Mouse (Mus musculus) lung, postnatal 0 days (tissue): ENCODE results near the gene Bri3. TPM values are rescaled to one million over a fixed set of nuclear protein-coding genes. Genes with fewer than 3 reads are reported as not detected.

Source experiments
- ATAC-seq: fragments of 200-750 bp; cut with Nextera tagmentation; 2 replicates; pipeline ENCODE4 v1.8.0; 2017; ENCODE audit warnings: moderate library complexity
- DNase-seq: peaks from one replicate; pipeline ENCODE4 v3.0.0-alpha.2; 2016; ENCODE audit warnings: low spot score
- H3K27ac ChIP-seq: fragments of 300-500 bp; sonication (generic); 2 replicates; pipeline ENCODE4 v1.5.1; 2014; ENCODE audit warnings: antibody characterized with exemption, mild to moderate bottlenecking, low read length, mixed read lengths
- H3K27me3 ChIP-seq: fragments of 300-500 bp; sonication (generic); replicated peaks from 2 replicates; pipeline ENCODE4 v1.6.1; 2014; ENCODE audit warnings: low read length, mixed read lengths; ENCODE audit not compliant: insufficient read depth
- H3K36me3 ChIP-seq: fragments of 300-500 bp; sonication (generic); 2 replicates; pipeline ENCODE4 v1.6.1; 2014; ENCODE audit warnings: low read length, mixed read lengths; ENCODE audit not compliant: insufficient read depth
- H3K4me1 ChIP-seq: fragments of 300-500 bp; sonication (generic); 2 replicates; pipeline ENCODE4 v1.6.1; 2014; ENCODE audit warnings: antibody characterized with exemption, low read depth, low read length, mixed read lengths; ENCODE audit not compliant: insufficient read depth
- H3K4me2 ChIP-seq: fragments of 300-500 bp; sonication (generic); replicated peaks from 2 replicates; pipeline ENCODE4 v1.6.1; 2014; ENCODE audit warnings: low read depth, mild to moderate bottlenecking, low read length, moderate library complexity, mixed read lengths
- H3K4me3 ChIP-seq: fragments of 300-500 bp; sonication (generic); 2 replicates; pipeline ENCODE4 v1.5.1; 2014; ENCODE audit warnings: low read depth, low read length
- H3K9ac ChIP-seq: fragments of 300-500 bp; sonication (generic); replicated peaks from 2 replicates; pipeline ENCODE4 v1.6.1; 2014; ENCODE audit warnings: low read depth, mild to moderate bottlenecking
- H3K9me3 ChIP-seq: fragments of 300-500 bp; sonication (generic); 2 replicates; pipeline ENCODE4 v1.6.1; 2016; ENCODE audit warnings: low read length, mixed read lengths
- CTCF ChIP-seq: IDR thresholded peaks from 2 replicates; pipeline ENCODE4 v1.5.1; 2016; ENCODE audit warnings: antibody characterized with exemption, mild to moderate bottlenecking
- EP300 ChIP-seq: IDR thresholded peaks from 2 replicates; pipeline ENCODE4 v1.6.1; 2016; ENCODE audit warnings: antibody characterized with exemption, mild to moderate bottlenecking, control low read depth
- WGBS: fragments of 180-500 bp; shearing (Covaris S2); extraction: QIAGEN DNeasy Blood & Tissue Kit; methylation state at CpG from one replicate; pipeline ENCODE4 v1.1.7; 2014; 5-methylcytosine and 5-hydroxymethylcytosine counted together
- polyA plus RNA-seq: library from polyadenylated mRNA; unstranded; fragments of >200 nt; fragmentation: Nextera tagmentation; extraction: Ambion mirVana; gene quantifications from 2 replicates; pipeline ENCODE4 v1.2.1, GENCODE M21; 2015

Bri3 gene
- polyA plus RNA-seq, 1 experiment from 2014 or later, result 286 TPM

DNA sequence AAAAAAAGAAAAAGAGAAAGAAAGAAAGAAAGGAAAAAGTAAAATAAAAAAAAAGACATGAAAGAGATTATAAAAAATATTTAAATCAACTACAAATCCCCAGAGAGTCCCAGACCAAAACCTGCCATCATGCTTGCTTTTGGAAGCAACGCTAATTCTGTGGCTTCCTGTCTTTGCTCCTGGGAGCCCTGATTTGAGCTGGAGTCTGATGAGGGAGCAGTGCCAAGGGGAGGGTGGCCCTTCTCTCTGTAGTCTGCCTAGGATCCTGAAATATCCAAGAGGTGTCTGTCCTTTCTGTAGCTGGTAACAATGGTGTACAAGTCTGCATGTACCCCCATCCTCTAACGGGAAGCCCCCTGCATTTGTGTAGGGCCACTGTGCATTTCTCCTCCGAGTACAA lies 26.9 kb downstream of the Bri3 start:
- Histone ChIP-seq H3K9ac (no peak overlapping the region), H3K27ac (no peak overlapping the region), H3K4me1 (no peaks in the 10 kb centered on the region), H3K4me3 (no peak overlapping the region), H3K36me3 (peaks cover 9% of the 10 kb centered on the region; the same call in 1 of the 2 replicates), H3K9me3 (no peaks in the 10 kb centered on the region), H3K27me3 (no peaks in the 10 kb centered on the region), H3K4me2 (no peak overlapping the region)
- no peak for ATAC-seq
- no peak for DNase-seq
- no peak for TF ChIP-seq CTCF
- no peak for TF ChIP-seq EP300
- WGBS, result 63% methylated on average over 3 of the region's 3 CpGs

DNA sequence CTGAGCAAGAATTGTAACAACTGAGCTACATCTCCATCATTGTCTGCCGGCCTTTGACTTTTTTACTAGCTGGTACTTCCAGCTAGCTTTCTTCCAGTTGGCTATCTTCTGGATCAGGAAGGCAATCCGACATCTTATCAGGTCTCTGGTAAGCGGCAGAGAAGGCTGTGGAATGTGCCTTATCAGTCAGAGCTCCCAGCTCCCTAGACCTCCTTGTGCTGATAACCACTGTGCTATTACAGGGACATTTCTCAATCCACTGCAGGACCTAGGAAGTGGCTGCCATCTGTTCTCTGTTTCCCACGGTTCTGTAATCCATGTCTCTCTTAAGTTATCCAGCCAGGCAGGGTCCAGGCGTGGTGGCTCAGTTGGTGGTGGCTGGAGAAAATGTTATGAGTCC lies 27.5 kb downstream of the Bri3 start:
- Histone ChIP-seq H3K9me3 (no peaks in the 10 kb centered on the region), H3K4me2 (no peak overlapping the region), H3K36me3 (peaks cover 3% of the 10 kb centered on the region; the same call in 1 of the 2 replicates), H3K27me3 (no peaks in the 10 kb centered on the region), H3K4me3 (no peak overlapping the region), H3K9ac (no peak overlapping the region), H3K27ac (no peak overlapping the region), H3K4me1 (no peaks in the 10 kb centered on the region)
- TF ChIP-seq CTCF (no peak), EP300 (no peak)
- no peak for ATAC-seq
- peak; percentile 41 for DNase-seq
- 25% methylated on average over 5 of the region's 5 CpGs for WGBS

DNA sequence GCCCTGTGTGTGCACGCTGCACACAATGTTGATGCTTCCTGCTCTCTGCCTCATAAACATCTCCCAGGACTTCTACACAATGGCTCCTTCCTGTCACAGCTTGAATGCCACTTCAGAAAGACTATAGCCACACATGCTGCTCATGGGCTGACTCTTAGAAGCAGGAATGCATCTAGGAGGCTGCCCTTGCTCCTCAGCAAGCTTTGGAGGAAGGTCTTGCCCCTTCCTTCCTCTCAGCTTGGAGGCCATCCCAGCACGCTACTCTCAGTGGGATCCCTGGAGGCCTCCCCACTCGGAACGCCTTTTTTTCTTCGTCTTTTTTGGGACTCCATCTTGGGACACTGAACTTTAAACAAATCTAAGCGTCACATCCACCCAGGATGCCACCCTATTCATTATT lies 30.7 kb downstream of the Bri3 start:
- Histone ChIP-seq H3K4me1 (no peaks in the 10 kb centered on the region), H3K27ac (peak overlapping the region; percentile 28; the same call in 1 of the 2 replicates), H3K36me3 (peaks cover 5% of the 10 kb centered on the region; the same call in 1 of the 2 replicates), H3K4me3 (no peak overlapping the region), H3K4me2 (no peak overlapping the region), H3K27me3 (no peaks in the 10 kb centered on the region), H3K9me3 (no peaks in the 10 kb centered on the region), H3K9ac (no peak overlapping the region)
- ATAC-seq (peak; percentile 69), DNase-seq (peak; percentile 37)
- TF ChIP-seq EP300 (peak; percentile 52; the same call in 1 of the 2 replicates), CTCF (no peak)
- 44% methylated on average over 6 of the region's 6 CpGs for whole genome bisulfite sequencing

DNA sequence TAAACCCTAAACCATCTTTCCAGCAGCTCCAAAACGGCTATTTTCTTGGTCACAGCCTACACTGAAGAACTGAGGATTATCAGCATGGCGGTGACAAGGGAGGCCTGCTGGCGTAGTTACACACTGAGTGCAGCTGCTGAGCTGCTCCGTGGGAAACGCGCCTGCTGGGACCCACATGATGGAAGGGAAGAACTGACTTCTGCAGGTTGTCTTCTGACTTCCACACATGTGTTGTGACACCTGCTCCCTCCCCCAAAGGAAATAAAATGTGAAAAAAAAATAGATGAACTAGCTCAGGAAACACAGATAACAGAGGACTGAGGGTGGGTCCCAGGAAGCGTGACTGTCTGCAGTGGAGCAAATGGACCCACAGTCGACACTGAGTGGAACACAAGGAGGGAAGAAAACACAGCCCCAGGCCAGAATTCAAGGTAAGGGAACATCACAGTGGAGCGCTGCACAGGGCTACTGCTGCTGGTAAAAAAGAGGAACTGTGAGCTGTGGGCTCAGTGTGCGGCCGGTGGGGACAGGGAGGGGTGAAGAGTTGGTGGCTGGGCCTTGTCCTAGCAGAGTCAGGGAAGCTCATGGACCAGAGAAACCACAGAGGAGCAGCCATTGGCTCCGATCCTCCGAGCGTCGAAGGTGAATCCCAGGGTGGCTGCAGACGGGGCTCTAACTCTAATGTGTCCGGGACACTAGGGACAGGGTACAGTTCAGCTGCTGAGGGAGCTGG lies 32.8 kb downstream of the Bri3 start:
- peaks cover 5% of the 10 kb centered on the region; the same call in 1 of the 2 replicates for H3K36me3 ChIP-seq
- H3K4me3 ChIP-seq, result no peak overlapping the region
- no peak for ATAC-seq
- WGBS, result 83% methylated on average over 17 of the region's 17 CpGs
- H3K9me3 ChIP-seq, result no peaks in the 10 kb centered on the region
- no peaks in the 10 kb centered on the region for H3K27me3 ChIP-seq
- no peak for TF ChIP-seq EP300
- TF ChIP-seq CTCF, result no peak
- no peak overlapping the region for H3K4me2 ChIP-seq
- H3K9ac ChIP-seq, result no peak overlapping the region
- H3K27ac ChIP-seq, result no peak overlapping the region
- H3K4me1 ChIP-seq, result no peaks in the 10 kb centered on the region
- no peak for DNase-seq

DNA sequence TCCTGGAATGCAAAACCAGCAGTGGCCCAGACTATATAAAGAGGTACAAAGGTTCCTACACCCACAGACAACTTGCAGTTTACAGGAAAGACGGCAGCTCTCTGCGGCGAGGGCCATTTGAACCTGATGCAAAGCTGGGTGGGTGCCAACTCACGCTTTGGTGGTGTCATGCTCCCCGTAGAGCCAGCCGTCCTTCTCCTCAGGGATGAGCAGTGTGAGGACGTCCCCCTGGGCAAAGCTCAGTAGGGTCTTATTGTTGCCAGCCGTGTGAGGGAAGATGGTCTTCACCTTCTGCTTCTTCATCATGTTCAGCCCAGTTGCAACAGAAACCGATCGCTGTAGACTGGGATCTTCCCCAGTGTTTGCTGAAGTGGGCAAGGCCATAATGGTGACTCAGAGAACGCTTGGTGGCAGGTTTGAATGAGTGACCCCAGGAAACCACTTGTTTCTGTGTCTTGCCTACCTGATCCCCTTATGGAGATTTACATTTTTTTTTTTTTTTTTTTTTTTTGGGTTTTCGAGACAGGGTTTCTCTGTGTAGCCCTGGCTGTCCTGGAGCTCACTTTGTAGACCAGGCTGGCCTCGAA lies 34.2 kb downstream of the Bri3 start:
- WGBS, result 76% methylated on average over 11 of the region's 13 CpGs
- H3K4me1 ChIP-seq, result no peaks in the 10 kb centered on the region

DNA sequence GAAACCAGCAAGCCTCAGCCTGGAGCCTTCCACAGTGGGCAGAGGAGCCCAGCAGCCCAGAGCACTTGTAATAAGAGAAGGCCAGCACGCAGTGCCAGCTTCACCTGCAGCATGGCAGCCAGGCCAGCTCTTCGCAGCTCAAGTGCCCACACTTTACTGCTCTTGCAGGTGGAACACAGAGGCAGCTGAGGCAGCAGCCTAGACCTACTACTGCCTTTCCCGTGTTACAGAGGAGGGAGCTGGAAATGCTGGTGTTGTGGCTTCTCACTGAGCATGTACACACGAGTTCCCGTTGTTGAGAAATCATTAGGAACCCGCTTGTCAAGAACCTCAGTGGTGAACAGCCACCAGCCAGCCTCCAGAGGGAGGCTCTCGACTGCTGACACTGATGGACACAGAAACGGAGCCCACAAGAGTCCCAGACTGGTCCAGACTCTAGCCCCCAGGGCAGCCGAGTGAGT lies 34.9 kb downstream of the Bri3 start:
- Histone ChIP-seq H3K27ac (no peak overlapping the region), H3K9me3 (no peaks in the 10 kb centered on the region), H3K4me3 (no peak overlapping the region), H3K27me3 (no peaks in the 10 kb centered on the region), H3K9ac (no peak overlapping the region), H3K4me1 (no peaks in the 10 kb centered on the region), H3K4me2 (no peak overlapping the region), H3K36me3 (peaks cover 5% of the 10 kb centered on the region; the same call in 1 of the 2 replicates)
- ATAC-seq (peak; percentile 56), DNase-seq (peak; percentile 60)
- WGBS, result 59% methylated on average over 9 of the region's 9 CpGs
- TF ChIP-seq CTCF, result peak; percentile 23; the same call in 1 of the 2 replicates
- no peak for TF ChIP-seq EP300

More for the DNA sequence above, 34.2 kb downstream of the Bri3 start:
- H3K27ac ChIP-seq, result no peak overlapping the region
- TF ChIP-seq CTCF (no peak), EP300 (no peak)
- H3K9me3 ChIP-seq, result no peaks in the 10 kb centered on the region
- H3K36me3 ChIP-seq, result peaks cover 5% of the 10 kb centered on the region; the same call in 1 of the 2 replicates
- no peak overlapping the region for H3K4me3 ChIP-seq
- DNase-seq (no peak), ATAC-seq (no peak)
- no peak overlapping the region for H3K9ac ChIP-seq
- H3K27me3 ChIP-seq, result no peaks in the 10 kb centered on the region
- no peak overlapping the region for H3K4me2 ChIP-seq
